Mouse (Mus musculus): ENCODE data around the gene Pard3b. TPM values are rescaled to one million over a fixed set of nuclear protein-coding genes. Genes with fewer than 3 reads are reported as not detected.

Pard3b gene
- total RNA-seq, 2 experiments from 2014 or later: 5.7 to 6.0 TPM

DNA sequence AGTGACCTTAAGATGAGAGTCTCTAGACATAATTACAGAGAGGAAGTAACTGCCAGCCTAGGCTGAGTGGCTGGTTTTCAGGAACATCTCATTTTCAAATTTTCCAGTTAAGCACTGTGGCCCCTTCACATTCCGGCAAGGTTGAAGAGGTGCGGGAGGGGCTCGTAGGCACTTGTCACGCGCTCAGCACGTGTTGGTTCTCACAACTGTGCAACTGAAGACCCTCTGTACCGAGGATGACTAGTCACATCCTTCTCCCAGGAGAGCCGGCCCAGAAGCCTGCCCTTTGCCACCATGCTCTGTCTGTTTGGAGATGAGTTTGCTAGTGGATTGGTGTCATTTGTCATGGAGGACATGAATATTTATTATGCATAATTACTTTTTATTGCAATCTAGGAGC, 558.9 kb downstream of the Pard3b start:
- no peak for DNase-seq
- intact Hi-C loops (cut with DNase I; ENCODE audit: low total_unique reads): no loop called here

DNA sequence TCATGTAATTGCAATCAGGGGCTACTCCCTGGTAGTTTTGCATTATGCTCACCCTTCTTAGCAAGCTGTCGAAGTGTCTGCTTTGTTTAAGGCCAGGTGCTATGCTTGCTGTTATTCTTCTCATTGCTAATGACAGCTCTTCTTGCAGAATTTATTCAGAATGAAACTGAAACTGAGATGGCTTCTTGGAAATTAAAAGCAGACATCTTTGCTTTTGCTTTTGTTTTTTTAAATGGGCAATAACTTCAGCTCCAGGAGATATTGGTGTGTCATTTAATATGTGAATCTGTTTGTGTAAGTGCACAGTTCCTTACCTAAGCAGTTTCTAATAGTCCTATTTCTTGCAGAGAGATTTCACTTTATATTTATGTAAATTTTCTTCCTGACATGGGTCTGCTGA, 562.3 kb downstream of the Pard3b start:
- no peak for DNase-seq
- intact Hi-C loops (cut with DNase I; ENCODE audit: low total_unique reads): no loop called here

DNA sequence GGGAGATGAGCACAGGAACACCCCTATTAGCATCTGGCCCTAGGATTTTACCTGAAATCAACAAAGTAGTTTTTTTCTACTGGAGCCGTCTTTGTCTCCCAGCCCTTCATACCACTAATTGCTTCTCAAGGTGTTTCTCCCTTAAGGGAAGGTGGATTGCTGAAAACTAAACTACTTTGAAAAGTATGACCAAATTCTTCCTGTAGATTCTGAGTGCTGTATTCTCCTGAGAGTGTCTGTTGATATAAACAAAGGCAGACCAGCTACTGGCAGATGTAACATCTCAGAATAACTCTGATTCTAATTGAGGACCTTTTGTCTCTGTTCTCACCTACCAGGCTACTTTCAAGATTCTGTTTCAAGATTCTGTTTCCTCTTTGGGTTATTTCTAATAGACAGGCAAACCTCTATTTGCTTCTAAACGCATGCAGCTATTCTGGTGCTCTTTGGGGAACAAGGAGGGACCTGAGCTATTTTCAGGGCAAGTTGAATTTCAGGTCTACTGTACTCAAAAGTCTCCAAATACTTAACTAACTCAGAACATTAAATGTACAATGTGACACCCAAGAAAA, 563.1 kb downstream of the Pard3b start:
- intact Hi-C loops (cut with DNase I; ENCODE audit: low total_unique reads): no loop called here
- DNase-seq: no peak

DNA sequence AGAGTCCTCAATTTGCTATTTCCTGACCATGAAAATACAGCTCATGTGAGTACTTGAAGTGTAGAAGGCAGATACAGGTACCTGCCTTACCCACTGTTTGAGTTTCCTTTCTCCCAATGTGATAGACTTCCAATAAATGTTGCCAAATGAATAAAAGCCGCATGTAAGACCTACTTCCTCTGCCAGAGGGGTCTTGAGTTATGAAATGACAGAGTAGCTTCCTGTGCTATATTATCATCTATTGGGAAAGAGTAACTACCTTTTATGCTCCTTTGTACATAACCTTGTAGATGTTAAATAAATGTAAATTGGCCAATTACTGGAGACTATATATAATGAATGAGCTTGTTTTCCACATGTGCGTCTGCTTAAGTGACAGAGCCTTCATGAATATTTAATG, 574.7 kb downstream of the Pard3b start:
- intact Hi-C loops (cut with DNase I; ENCODE audit: low total_unique reads): no loop called here
- no peak for DNase-seq

DNA sequence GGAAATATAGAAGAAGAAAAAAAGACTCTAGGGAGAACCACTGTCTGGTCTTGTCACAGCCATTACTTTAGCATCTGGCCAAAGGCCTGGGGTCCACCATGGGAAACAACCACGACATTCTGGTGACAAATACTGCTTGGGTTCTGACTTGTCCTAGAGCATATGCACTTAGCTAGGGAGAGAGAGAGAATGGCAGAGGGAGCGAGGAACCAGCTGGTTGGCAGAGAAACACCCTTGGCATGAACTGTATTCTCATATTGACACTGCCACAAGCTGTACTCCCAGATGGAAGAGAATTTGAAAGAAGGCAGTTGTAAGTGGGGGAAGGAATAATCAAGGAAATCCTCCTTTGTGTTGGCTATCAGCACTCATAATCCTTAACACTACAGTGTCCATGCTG, 577.2 kb downstream of the Pard3b start:
- intact Hi-C loops (cut with DNase I; ENCODE audit: low total_unique reads): no loop called here
- DNase-seq: no peak

DNA sequence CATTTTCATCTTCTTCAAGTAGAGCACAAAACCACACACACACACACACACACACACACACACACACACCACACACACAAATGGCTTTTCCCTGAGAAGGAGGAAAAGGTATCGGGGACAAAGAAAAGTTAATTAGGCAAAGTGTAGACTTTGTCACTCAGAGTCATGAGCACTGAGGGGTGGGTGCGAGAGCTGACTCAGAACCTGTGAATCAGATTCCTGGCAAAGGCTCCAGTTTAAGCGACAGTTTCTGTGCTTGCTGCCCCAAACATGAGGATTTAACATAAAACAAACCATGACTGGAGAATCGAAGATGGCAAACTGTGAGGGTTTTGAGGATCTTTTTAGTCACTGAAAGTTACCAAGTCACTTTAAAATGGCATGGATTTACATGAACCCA, 577.9 kb downstream of the Pard3b start:
- intact Hi-C loops (cut with DNase I; ENCODE audit: low total_unique reads): no loop called here
- no peak for DNase-seq

DNA sequence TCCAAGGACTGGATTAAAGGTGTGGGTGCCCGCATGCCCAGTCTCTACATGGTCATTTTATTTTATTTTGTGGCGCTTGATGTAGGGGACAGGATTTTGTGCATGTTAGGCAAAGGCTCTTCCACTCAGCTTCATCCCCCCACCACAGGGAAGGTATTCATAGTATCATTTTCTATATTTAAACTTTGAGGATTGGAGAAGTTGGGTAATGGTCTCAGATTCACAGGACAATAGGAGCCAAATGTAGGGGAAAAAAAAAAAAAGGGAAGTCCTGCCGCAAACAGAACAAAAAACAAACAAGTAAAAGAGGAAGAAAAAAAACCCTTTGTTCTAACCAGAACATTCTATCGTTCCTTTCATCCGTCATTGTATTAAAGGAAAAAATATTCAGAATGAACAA, 590.5 kb downstream of the Pard3b start:
- intact Hi-C loops (cut with DNase I; ENCODE audit: low total_unique reads): no loop called here
- DNase-seq: no peak

DNA sequence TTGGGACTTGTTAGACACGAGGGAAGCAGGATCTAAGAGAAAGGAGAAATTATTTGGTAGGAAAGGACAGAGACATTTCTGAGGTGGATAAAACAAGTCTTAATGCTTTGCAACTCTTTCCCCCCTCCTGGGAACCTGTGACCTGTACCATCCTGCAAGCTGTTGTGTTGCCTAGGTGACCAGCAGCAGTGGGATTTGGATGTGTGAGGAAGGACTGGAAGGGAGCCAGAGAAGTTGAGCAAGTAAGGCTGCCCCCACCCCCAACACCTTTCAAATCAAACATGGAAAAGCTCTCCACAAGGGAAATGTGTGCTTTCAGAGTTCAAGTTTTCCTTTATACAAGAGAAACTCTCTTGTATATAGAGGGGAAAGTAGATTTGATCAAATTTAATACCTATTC, 595.4 kb downstream of the Pard3b start:
- no peak for DNase-seq
- intact Hi-C loops (cut with DNase I; ENCODE audit: low total_unique reads): no loop called here

DNA sequence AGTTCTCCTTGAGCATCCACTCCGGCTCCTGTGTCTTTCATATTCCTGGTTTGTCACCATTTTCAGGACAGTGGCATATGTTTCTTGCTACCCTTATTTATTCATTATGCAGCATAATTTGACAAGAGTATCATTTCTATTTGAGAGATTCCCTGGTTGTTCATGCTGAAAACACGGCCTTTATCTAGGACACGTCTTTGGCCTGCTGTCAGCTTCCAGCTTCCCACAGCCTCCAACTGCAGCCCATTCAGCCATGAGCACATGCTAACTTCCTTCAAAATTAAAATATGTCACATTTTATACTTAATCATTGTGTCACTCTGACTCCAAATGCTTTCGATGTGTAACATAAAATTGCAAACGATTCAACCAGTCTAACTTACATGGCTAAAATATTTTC, 596.5 kb downstream of the Pard3b start:
- no peak for DNase-seq
- intact Hi-C loops (cut with DNase I; ENCODE audit: low total_unique reads): no loop called here

DNA sequence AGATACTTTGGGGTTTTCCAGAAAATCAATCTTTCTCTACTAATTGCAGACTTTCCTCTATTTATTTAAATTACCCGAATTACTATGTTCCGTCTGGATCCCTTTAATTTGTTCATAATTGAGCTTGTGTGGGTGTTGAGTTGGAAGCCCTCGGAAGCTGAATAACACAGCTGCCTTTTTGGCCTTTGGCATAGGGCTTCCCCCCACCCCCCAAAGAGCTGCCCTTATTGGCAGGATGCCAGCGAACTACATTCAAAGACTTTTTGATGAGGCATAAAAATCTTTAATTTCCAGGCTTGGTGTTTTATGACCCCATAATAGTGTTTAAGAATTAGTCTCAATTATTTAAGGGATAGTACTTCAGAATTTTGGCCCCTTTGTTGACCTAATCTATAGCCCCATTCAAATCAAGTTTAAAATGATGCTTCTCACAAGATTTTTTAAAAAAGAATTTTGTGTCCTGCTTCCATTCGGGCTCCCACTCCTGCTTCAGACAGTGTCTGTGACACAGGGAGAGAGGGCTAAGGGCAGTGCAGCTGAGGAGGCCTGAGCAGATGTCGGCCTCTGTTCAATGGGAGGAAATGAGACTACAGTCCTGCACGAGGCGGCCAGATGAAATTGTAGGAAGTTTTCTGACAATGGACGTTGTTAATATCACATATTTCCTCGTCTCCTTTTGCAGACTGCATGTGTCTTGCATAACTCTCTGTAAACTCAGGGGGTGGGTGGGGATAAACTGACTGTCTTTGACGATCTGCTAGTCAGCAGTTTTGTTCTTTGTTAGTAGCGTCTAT, 605.8 kb downstream of the Pard3b start:
- intact Hi-C loops (cut with DNase I; ENCODE audit: low total_unique reads): no loop called here
- peak; percentile 5 for DNase-seq

DNA sequence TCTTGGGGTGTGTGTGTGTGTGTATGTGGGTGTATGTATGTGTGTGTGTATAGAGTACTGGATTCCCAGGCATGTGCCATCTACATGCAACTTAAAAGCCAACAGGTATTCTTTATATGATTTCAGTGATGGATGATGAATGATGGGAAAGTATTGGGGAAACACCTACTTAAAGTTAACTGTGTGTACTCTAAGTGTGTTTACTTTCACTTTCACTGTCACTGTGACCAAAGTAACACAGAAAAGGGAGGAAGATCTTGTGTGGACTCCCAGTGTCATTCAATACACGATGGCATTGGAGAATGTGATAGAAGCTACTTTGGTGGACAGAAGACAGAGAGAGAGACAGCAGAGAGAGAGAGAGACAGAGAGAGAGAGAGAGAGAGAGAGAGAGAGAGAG, 613.8 kb downstream of the Pard3b start:
- no peak for DNase-seq

DNA sequence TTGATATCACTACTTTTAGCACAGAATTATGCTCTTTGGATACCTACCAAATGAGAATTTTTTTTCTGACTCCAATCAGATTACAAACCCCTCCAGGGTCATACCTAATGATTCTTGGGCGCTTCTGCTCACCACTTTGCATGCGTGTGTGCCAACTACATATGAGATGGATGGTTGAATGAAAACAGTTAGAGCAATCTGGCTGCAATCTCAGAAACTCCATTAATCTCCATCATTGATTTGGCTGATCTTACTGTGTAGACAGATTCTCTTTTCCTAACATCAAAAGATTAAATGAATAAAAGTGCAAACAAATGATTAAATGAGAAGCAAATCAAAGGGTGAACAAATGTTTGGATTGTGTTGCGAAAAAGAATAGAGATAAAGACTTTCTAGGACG, 615.7 kb downstream of the Pard3b start:
- intact Hi-C loops (cut with DNase I; ENCODE audit: low total_unique reads): no loop called here
- no peak for DNase-seq

More for the DNA sequence above, 613.8 kb downstream of the Pard3b start:
- intact Hi-C loops (cut with DNase I; ENCODE audit: low total_unique reads): no loop called here

DNA sequence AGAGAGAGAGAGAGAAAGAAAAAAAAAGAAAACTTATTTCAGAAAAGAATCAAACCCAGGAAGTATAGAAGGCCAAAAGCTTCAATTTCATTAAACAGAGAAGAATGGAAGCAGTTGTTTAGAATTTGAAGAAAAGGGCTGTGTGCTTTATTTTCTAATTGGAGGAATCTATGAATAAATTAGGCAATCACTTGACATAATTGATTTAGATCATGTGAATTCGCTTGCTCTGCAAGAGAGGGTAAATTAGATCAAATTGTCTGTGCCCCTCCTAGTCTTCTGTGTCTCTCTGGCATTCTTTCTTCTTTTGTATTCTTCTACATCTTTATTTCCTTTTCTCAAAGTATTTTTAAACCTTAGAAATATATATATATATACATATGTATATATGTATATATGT, 616.3 kb downstream of the Pard3b start:
- intact Hi-C loops (cut with DNase I; ENCODE audit: low total_unique reads): no loop called here
- DNase-seq: no peak

DNA sequence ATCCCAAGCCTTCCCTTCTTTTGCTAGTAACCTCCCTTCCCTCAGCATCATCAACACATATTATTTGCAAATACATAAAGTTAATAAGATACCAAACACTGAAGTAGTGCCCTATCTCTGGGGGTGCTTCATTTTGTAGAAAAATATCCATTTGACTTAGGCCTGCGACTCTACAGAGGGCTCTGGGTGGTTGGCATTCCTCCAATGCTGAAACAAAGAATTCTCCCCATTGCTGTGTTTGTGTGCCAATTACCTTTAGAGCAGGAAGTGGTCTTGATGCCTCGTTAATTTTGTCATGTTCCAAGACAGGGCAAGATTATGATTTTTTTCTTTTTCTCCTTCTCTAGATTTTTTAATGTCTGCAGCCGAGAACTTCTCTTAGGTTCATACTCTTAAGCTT, 637.8 kb downstream of the Pard3b start:
- no peak for DNase-seq

DNA sequence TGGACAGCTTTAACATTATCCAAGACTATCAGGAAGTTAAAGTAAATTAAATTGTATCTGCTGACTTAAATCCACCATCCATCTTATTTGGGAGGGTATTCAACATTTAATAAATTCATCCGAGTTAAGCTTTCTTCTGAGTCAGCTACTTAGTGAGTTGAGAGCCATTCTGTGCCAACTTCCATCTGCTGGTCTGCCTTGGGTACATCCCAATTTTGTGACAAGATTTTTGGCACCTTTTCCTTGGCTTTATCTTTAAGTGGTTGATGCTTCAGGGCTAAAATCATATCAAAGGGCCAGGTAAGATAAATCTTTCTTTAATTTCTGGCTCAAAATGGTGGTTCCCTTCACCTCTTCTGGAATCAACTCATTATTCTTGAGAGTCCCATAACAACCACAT, 640.0 kb downstream of the Pard3b start:
- DNase-seq: no peak
- intact Hi-C loops (cut with DNase I; ENCODE audit: low total_unique reads): no loop called here

More for the DNA sequence above, 637.8 kb downstream of the Pard3b start:
- intact Hi-C loops (cut with DNase I; ENCODE audit: low total_unique reads): no loop called here

DNA sequence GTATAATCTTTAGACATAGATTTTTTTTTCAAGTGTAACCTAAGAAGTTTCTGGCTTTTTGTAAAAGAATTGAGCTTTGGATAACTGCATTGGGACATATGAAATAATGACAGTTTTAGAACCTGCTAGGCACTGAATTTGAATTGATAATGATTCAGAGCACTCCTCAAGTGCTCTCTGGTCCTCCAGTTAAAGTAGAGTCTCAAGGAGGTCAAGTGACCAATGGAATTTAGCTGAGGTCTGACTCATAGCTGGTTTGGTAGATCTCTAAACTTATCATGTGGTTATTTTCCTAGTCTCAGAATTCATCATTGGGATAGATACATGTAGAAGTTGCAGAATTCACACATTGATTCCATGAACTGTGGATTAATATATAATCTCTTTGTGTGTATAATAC, 642.0 kb downstream of the Pard3b start:
- intact Hi-C loops (cut with DNase I; ENCODE audit: low total_unique reads): no loop called here
- no peak for DNase-seq

DNA sequence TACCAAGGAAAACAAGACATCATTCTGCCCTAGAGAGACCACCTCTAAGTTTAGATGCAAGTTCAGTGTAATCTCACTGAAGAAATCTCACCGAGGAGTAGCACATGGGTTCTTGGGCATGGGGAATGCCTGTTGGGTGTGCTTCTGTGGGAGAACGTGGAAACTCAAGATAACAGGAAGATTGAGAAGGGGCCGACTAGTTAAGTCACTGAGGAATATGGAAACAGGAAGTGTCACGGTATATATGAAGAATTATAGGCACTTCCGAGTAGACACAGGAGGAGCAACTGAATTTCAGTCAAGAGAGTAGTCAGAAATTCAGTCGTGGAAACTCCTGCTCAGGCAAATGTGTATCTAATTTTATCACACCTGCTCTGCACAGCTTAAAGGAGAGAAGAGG, 644.2 kb downstream of the Pard3b start:
- intact Hi-C loops (cut with DNase I; ENCODE audit: low total_unique reads): no loop called here

DNA sequence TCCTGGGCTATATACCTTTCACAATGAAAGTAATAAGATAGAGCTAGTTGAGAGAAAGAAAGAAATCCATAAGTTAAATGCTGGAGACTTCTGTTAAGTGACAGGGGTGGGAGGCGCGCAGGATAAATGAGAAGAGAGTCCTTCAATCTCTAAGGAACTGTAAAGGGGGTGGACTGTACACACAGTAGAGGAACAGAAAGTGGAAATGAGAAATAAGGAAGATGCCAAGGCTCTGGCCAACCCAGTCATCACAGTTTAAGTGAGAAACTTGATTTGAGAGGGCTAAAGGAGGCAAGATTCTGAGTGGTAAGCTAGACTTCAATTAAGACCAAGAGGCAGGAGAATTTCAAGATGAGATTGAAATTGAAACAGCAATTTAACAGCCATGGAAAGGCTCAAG, 645.0 kb downstream of the Pard3b start:
- intact Hi-C loops (cut with DNase I; ENCODE audit: low total_unique reads): no loop called here
- no peak for DNase-seq

More for the DNA sequence above, 644.2 kb downstream of the Pard3b start:
- no peak for DNase-seq

DNA sequence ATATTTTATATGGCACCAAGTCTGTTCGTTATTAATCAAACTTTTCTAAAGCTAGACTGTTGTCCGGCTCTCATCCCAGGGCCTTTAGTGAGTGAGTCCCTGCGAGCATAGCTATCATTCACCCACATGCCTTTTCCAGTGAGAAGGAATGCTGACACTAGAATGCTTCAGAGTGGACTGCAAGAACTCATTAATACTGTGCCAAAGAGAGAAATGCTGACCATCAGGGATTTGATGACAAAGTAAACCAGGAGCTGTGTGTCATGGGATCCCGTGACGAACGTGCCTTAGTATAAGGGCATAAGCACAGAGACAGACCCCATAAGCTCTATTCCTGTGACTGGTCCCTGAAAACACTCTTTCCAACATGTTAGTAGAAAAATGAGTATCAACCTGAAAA, 670.8 kb downstream of the Pard3b start:
- DNase-seq: no peak
- intact Hi-C loops (cut with DNase I; ENCODE audit: low total_unique reads): no loop called here

DNA sequence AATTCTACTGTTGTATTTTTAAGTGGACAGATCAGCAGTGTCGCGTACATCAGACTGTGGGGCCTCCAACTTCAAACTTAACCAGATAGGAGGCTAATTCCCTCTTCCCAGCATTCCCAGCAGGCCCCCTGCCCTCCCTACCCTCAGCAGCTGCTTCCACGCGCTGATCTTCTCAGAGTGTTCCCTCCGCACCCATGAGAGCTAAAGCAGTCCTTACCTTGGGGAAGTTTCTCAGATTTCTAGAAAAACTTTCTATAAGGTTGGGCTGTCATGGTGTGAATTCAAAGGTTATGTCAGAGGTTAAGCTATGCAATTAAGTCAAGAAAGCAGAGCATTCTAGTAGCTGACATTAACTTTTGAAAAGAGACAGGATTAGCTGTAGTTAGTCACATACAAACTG, 686.6 kb downstream of the Pard3b start:
- no peak for DNase-seq
- intact Hi-C loops (cut with DNase I; ENCODE audit: low total_unique reads): no loop called here

DNA sequence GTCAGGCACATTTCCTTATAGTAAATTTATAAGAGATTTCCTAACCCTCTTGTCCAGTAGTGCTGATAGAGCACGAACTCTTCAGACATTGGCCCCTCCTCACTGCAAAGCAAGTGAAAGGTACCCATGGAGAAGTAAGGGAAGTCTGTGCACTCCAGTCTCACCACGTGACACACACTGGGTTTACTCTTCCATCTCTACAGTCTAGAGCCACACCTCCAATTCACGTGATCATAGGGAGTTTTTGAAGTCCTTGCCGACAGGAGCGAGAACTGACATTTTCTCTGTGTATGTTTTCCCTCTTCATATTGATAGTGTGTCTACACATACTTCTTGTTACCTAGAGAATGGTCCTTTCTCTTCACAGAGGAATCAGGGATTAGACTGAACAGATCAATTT, 689.1 kb downstream of the Pard3b start:
- intact Hi-C loops (cut with DNase I; ENCODE audit: low total_unique reads): no loop called here
- no peak for DNase-seq

DNA sequence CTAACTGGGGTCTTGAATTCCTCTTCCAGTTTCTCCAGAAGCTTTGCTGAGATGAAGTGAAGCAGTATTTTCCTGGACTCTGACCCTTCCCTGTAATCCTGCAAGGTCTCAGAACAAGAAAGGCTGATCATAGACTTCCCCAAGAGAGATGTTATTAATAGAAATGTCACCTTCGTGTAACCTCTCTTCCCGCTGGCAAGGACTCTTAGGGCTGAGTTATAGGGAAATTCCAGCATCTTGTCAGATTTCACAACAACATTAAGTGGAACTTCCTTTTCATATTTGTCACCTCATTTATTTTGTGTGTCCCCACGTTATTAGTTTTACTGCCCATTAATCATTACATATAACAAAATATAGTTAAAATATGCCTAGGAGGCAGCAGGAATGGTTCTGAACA, 690.2 kb downstream of the Pard3b start:
- DNase-seq: no peak
- intact Hi-C loops (cut with DNase I; ENCODE audit: low total_unique reads): no loop called here
